Mouse (Mus musculus): ENCODE results near the gene Aak1. TPM values are rescaled to one million over a fixed set of nuclear protein-coding genes. Genes with fewer than 3 reads are reported as not detected.

Gene Aak1
- polyA plus RNA-seq, 1 experiment from 2014 or later, result 7.3 TPM

DNA sequence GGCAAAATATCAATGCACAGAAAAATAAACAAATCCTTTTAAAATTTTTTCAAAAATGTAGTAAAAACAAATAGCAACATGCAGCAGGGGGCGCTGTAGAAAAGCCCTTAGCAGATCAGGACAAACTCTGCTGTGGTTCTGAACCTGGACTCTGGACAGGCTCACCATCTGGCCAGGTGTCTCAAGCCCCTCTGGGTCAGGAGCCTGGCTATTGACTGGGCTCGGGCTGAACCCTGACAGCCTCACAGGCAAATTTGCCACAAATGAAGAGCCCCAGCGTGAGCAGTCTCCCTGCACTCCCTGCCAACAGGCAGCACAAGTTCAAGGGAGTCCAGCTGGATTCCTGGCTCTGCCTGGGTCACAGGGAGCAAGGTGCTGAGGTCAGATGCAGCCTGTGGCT is 36.0 kb upstream of the Aak1 start:
- H3K4me3 ChIP-seq (replicated peaks; ENCODE audit: low read depth, low read length), result no peak overlapping the region
- ATAC-seq (replicated peaks; ENCODE audit: low FRiP score, low read depth) (0 out of 2 replicates have a peak, but pooled peaks have one; percentile 29), DNase-seq (ENCODE audit: low spot score) (peak; percentile 64)
- whole genome bisulfite sequencing, result 24% methylated on average over 3 of the region's 3 CpGs
- H3K27me3 ChIP-seq (ENCODE audit: insufficient read depth, low read length), result no peaks in the 10 kb centered on the region
- no peak overlapping the region for H3K27ac ChIP-seq
- H3K4me1 ChIP-seq (replicated peaks; ENCODE audit: insufficient read depth, low read length), result no peaks in the 10 kb centered on the region
- H3K9me3 ChIP-seq (replicated peaks; ENCODE audit: low read length), result no peaks in the 10 kb centered on the region
- H3K9ac ChIP-seq (ENCODE audit: low read depth, low read length), result no peak overlapping the region
- H3K36me3 ChIP-seq (ENCODE audit: insufficient read depth, low read length), result no peaks in the 10 kb centered on the region
- peak; percentile 68 for TF ChIP-seq CTCF (IDR thresholded peaks at IDR 0.05; ENCODE audit: low read depth)
- H3K4me2 ChIP-seq (ENCODE audit: low read length), result no peak overlapping the region

DNA sequence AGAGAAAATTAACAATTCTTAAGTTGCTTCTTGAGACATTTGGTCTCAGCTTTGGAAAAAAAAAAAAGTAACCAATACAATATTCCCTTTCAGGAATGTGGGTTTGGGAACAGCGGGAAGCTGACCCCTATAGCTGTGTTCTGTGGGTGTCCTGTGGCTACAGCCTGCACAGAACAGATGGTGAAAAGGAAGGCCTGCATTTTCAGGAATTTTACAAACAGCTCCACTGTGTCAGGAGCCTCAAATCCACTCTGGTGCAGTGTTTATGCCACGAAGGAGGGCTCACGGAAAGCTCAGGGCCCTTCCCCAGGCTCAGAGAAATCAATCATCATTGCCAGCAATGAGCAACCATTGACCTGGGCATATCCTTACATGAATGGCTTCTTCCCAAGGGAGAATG is 34.4 kb upstream of the Aak1 start:
- H3K27ac ChIP-seq, result no peak overlapping the region
- no peaks in the 10 kb centered on the region for H3K4me1 ChIP-seq (replicated peaks; ENCODE audit: insufficient read depth, low read length)
- H3K36me3 ChIP-seq (ENCODE audit: insufficient read depth, low read length), result no peaks in the 10 kb centered on the region
- no peaks in the 10 kb centered on the region for H3K9me3 ChIP-seq (replicated peaks; ENCODE audit: low read length)
- 53% methylated on average over 3 of the region's 3 CpGs for WGBS
- no peak overlapping the region for H3K4me3 ChIP-seq (replicated peaks; ENCODE audit: low read depth, low read length)
- no peaks in the 10 kb centered on the region for H3K27me3 ChIP-seq (ENCODE audit: insufficient read depth, low read length)
- DNase-seq (ENCODE audit: low spot score) (no peak), ATAC-seq (replicated peaks; ENCODE audit: low FRiP score, low read depth) (no peak)
- no peak overlapping the region for H3K9ac ChIP-seq (ENCODE audit: low read depth, low read length)
- H3K4me2 ChIP-seq (ENCODE audit: low read length), result 0 out of 2 replicates have a peak overlapping the region, but pooled peaks have one; percentile 4
- no peak for TF ChIP-seq CTCF (IDR thresholded peaks at IDR 0.05; ENCODE audit: low read depth)

- no peak for TF ChIP-seq CTCF (IDR thresholded peaks at IDR 0.05; ENCODE audit: low read depth)
Observed at GRCm38 (mm10) chr6:86815436-86815835, 33.9 kb upstream of the Aak1 start.

GRCm38 (mm10) chr6:86816586-86816985 is 32.7 kb upstream of the Aak1 start:
- no peak overlapping the region for H3K4me2 ChIP-seq (ENCODE audit: low read length)
- peak; percentile 73 for DNase-seq (ENCODE audit: low spot score)
- H3K27me3 ChIP-seq (ENCODE audit: insufficient read depth, low read length), result no peaks in the 10 kb centered on the region
- no peak for ATAC-seq (replicated peaks; ENCODE audit: low FRiP score, low read depth)
- no peaks in the 10 kb centered on the region for H3K36me3 ChIP-seq (ENCODE audit: insufficient read depth, low read length)
- no peak overlapping the region for H3K9ac ChIP-seq (ENCODE audit: low read depth, low read length)
- peak; percentile 70 for TF ChIP-seq CTCF (IDR thresholded peaks at IDR 0.05; ENCODE audit: low read depth)
- no peaks in the 10 kb centered on the region for H3K4me1 ChIP-seq (replicated peaks; ENCODE audit: insufficient read depth, low read length)
- WGBS, result 29% methylated on average over 8 of the region's 8 CpGs
- no peak overlapping the region for H3K4me3 ChIP-seq (replicated peaks; ENCODE audit: low read depth, low read length)
- no peak overlapping the region for H3K27ac ChIP-seq
- no peaks in the 10 kb centered on the region for H3K9me3 ChIP-seq (replicated peaks; ENCODE audit: low read length)

More at GRCm38 (mm10) chr6:86815436-86815835, 33.9 kb upstream of the Aak1 start:
- 13% methylated on average over 7 of the region's 7 CpGs for WGBS
- Histone ChIP-seq H3K36me3 (ENCODE audit: insufficient read depth, low read length) (no peaks in the 10 kb centered on the region), H3K4me3 (replicated peaks; ENCODE audit: low read depth, low read length) (no peak overlapping the region), H3K9ac (ENCODE audit: low read depth, low read length) (no peak overlapping the region), H3K27me3 (ENCODE audit: insufficient read depth, low read length) (no peaks in the 10 kb centered on the region), H3K27ac (no peak overlapping the region), H3K4me1 (replicated peaks; ENCODE audit: insufficient read depth, low read length) (no peaks in the 10 kb centered on the region), H3K4me2 (ENCODE audit: low read length) (0 out of 2 replicates have a peak overlapping the region, but pooled peaks have one; percentile 4), H3K9me3 (replicated peaks; ENCODE audit: low read length) (no peaks in the 10 kb centered on the region)
- ATAC-seq (replicated peaks; ENCODE audit: low FRiP score, low read depth) (no peak), DNase-seq (ENCODE audit: low spot score) (peak; percentile 43)

- H3K27me3 ChIP-seq (ENCODE audit: insufficient read depth, low read length), result no peaks in the 10 kb centered on the region
- no peak for TF ChIP-seq CTCF (IDR thresholded peaks at IDR 0.05; ENCODE audit: low read depth)
- no peak overlapping the region for H3K9ac ChIP-seq (ENCODE audit: low read depth, low read length)
- no peaks in the 10 kb centered on the region for H3K36me3 ChIP-seq (ENCODE audit: insufficient read depth, low read length)
- H3K4me2 ChIP-seq (ENCODE audit: low read length), result no peak overlapping the region
- 59% methylated on average over 4 of the region's 4 CpGs for WGBS
- H3K4me1 ChIP-seq (replicated peaks; ENCODE audit: insufficient read depth, low read length), result peaks cover 4% of the 10 kb centered on the region; the same call in 1 of the 2 replicates
- H3K4me3 ChIP-seq (replicated peaks; ENCODE audit: low read depth, low read length), result no peak overlapping the region
- H3K9me3 ChIP-seq (replicated peaks; ENCODE audit: low read length), result no peaks in the 10 kb centered on the region
- no peak overlapping the region for H3K27ac ChIP-seq
- DNase-seq (ENCODE audit: low spot score), result no peak
- ATAC-seq (replicated peaks; ENCODE audit: low FRiP score, low read depth), result no peak
Observed at GRCm38 (mm10) chr6:86818914-86819313, 30.4 kb upstream of the Aak1 start.

DNA sequence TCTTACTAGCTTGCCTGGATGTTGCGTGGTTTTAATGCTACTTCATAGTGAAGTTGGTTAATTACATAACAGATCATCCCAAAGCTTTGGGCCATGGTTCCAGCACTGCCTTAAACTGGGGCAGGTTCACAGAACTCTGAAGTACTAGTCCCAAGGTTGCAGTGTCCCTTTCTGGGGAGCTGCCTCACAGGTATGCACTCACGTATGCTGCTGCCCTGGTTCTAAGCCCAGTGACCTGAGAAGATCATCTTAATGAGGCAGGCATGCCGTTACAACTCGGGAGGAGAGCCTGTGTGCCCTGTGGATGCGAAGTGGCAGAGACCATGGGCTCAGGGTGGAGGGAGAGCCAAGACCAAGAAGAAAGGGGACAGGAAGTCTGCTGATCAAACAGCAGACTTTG is 29.4 kb upstream of the Aak1 start:
- H3K27me3 ChIP-seq (ENCODE audit: insufficient read depth, low read length), result no peaks in the 10 kb centered on the region
- no peak for TF ChIP-seq CTCF (IDR thresholded peaks at IDR 0.05; ENCODE audit: low read depth)
- H3K4me1 ChIP-seq (replicated peaks; ENCODE audit: insufficient read depth, low read length), result peaks cover 4% of the 10 kb centered on the region; the same call in 1 of the 2 replicates
- no peak for DNase-seq (ENCODE audit: low spot score)
- no peak overlapping the region for H3K27ac ChIP-seq
- no peaks in the 10 kb centered on the region for H3K36me3 ChIP-seq (ENCODE audit: insufficient read depth, low read length)
- no peak overlapping the region for H3K4me3 ChIP-seq (replicated peaks; ENCODE audit: low read depth, low read length)
- H3K9me3 ChIP-seq (replicated peaks; ENCODE audit: low read length), result no peaks in the 10 kb centered on the region
- no peak overlapping the region for H3K9ac ChIP-seq (ENCODE audit: low read depth, low read length)
- 61% methylated on average over 5 of the region's 5 CpGs for WGBS
- no peak overlapping the region for H3K4me2 ChIP-seq (ENCODE audit: low read length)
- ATAC-seq (replicated peaks; ENCODE audit: low FRiP score, low read depth), result no peak

GRCm38 (mm10) chr6:86820690-86821089 is 28.6 kb upstream of the Aak1 start:
- Histone ChIP-seq H3K9ac (ENCODE audit: low read depth, low read length) (no peak overlapping the region), H3K4me1 (replicated peaks; ENCODE audit: insufficient read depth, low read length) (peaks cover 4% of the 10 kb centered on the region; the same call in 1 of the 2 replicates), H3K36me3 (ENCODE audit: insufficient read depth, low read length) (no peaks in the 10 kb centered on the region), H3K4me3 (replicated peaks; ENCODE audit: low read depth, low read length) (no peak overlapping the region), H3K27me3 (ENCODE audit: insufficient read depth, low read length) (no peaks in the 10 kb centered on the region), H3K27ac (no peak overlapping the region), H3K4me2 (ENCODE audit: low read length) (no peak overlapping the region), H3K9me3 (replicated peaks; ENCODE audit: low read length) (no peaks in the 10 kb centered on the region)
- peak; percentile 52; the same call in 1 of the 2 replicates for TF ChIP-seq CTCF (IDR thresholded peaks at IDR 0.05; ENCODE audit: low read depth)
- ATAC-seq (replicated peaks; ENCODE audit: low FRiP score, low read depth), result no peak
- DNase-seq (ENCODE audit: low spot score), result peak; percentile 32
- WGBS, result 75% methylated on average over 7 of the region's 7 CpGs

Data from kidney, postnatal 0 days (tissue).